Mouse (Mus musculus): ENCODE data around the gene Far2. TPM values are rescaled to one million over a fixed set of nuclear protein-coding genes. Genes with fewer than 3 reads are reported as not detected.

Far2 gene
- total and polyA plus RNA-seq, 3 experiments = not detected

DNA sequence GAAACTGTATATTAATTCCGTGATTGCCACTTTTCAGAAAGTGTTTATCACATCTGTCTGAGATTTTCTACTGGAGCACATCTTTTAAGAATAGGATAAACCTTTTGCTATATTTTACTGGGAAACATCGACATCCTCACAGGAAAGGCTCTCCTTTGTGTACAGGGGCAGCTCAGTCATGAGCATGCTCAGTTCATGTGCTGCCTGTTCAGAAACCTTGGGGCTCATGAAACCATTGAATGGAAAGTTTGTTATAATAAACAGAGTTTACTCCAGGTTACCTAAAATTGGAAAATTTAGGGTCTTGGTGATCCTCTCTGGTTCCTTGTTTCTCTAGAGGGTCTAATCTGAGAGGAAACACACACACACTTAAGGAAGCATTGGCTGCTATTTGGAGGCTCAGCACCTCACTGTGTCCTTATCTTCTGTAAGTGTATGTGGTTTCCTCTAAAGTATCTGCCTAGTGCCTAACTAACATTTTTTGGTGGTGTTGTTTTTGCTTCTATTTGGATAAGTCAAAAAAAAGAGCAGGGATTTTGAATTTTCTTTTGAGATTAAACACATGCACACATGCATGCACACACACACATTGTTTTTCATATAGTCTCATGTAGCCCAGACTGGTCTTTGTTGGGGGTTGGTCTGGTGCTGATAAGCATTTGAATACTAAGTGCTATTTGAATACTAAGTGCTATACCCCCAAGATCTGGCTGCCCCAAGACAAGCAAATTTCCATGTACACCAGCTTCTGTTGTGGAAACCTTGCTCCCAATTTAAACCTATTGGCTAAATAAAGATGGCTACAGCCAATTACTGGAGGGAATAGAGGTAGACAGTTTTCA lies 171.4 kb downstream of the Far2 start:
- DNase-seq = no peak
- TF ChIP-seq CTCF (IDR thresholded peaks at IDR 0.05) = no peak
- Histone ChIP-seq H3K4me3 (no peak overlapping the region), H3K27ac (no peak overlapping the region), H3K4me1 (ENCODE audit: control insufficient read depth, insufficient read depth, low read length) (peaks cover 1% of the 10 kb centered on the region; the same call in 1 of the 2 replicates), H3K36me3 (ENCODE audit: control insufficient read depth, insufficient read depth, low read length) (no peaks in the 10 kb centered on the region), H3K27me3 (ENCODE audit: control insufficient read depth, insufficient read depth, low read length) (no peaks in the 10 kb centered on the region), H3K9ac (ENCODE audit: low read depth, low read length) (no peak overlapping the region), H3K79me2 (replicated peaks; ENCODE audit: control insufficient read depth, insufficient read depth, low read length) (no peaks in the 10 kb centered on the region)
- intact Hi-C loops (cut with DNase I) = loop anchor here (5.0 kb wide), 1 partner anchor 699 kb away; no protein-coding TSS in a partner anchor
- 69% methylated on average over 2 of the region's 2 CpGs for WGBS

DNA sequence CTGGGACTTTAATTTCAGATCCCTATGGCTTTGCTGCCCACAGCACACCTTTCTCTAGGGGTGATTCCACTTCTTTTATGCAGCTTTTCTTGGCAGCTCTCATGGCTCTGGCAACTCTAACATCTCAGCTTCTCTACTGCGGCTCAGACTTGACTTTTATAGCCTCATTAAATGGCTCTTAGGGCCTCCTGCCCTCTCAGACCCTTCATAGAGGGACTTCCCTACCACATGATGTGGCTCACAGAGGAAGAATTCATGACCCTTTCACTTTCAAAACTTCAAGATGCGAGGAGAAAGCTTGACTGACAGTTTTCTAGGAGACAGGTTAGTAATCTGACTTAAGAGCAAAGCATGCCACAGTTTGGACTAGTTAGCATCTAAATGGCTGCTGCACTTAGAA lies 175.6 kb downstream of the Far2 start:
- Histone ChIP-seq H3K79me2 (replicated peaks; ENCODE audit: control insufficient read depth, insufficient read depth, low read length) (no peaks in the 10 kb centered on the region), H3K4me3 (no peak overlapping the region), H3K36me3 (ENCODE audit: control insufficient read depth, insufficient read depth, low read length) (no peaks in the 10 kb centered on the region), H3K27ac (no peak overlapping the region), H3K4me1 (ENCODE audit: control insufficient read depth, insufficient read depth, low read length) (no peaks in the 10 kb centered on the region), H3K9ac (ENCODE audit: low read depth, low read length) (no peak overlapping the region), H3K27me3 (ENCODE audit: control insufficient read depth, insufficient read depth, low read length) (no peaks in the 10 kb centered on the region)
- no peak for DNase-seq
- TF ChIP-seq POLR2A (IDR thresholded peaks at IDR 0.05; ENCODE audit: insufficient read depth, low read depth, low read length) (no peak), EP300 (IDR thresholded peaks at IDR 0.05; ENCODE audit: insufficient read depth, low read depth, low read length) (no peak), CTCF (IDR thresholded peaks at IDR 0.05) (no peak)
- WGBS = 80% methylated on average over 2 of the region's 2 CpGs
- intact Hi-C loops (cut with DNase I) = no loop called here

DNA sequence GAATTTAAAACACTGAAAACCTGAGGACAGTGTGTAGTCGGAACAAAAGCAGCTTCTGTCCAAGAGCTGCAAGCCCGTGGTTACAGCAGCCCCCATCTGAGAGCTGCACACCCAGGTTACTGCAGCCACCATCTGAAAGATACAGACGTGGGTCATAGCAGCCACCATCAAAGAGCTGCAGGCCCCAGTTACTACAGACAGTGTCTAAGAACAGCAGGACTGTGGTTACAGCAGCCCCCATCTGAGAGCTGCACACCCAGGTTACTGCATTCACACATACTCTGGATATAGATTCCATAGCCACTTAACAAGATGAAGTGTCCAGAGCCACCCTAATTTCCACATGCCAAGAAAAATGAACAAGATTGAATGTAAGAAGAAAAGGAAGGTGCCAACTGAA lies 180.5 kb downstream of the Far2 start:
- Histone ChIP-seq H3K36me3 (ENCODE audit: control insufficient read depth, insufficient read depth, low read length) (no peaks in the 10 kb centered on the region), H3K9ac (ENCODE audit: low read depth, low read length) (no peak overlapping the region), H3K4me3 (no peak overlapping the region), H3K79me2 (replicated peaks; ENCODE audit: control insufficient read depth, insufficient read depth, low read length) (no peaks in the 10 kb centered on the region), H3K27me3 (ENCODE audit: control insufficient read depth, insufficient read depth, low read length) (no peaks in the 10 kb centered on the region), H3K4me1 (ENCODE audit: control insufficient read depth, insufficient read depth, low read length) (no peaks in the 10 kb centered on the region), H3K27ac (no peak overlapping the region)
- DNase-seq = no peak
- WGBS = 67% methylated on average over 3 of the region's 3 CpGs
- intact Hi-C loops (cut with DNase I) = no loop called here
- TF ChIP-seq EP300 (IDR thresholded peaks at IDR 0.05; ENCODE audit: insufficient read depth, low read depth, low read length) (no peak), POLR2A (IDR thresholded peaks at IDR 0.05; ENCODE audit: insufficient read depth, low read depth, low read length) (no peak), CTCF (IDR thresholded peaks at IDR 0.05) (no peak)

Other genes starting within 250 kb of the Far2 start
- gene Ergic2, start 165.1 kb downstream of the Far2 start, total RNA-seq (2021) = 10 to 100 TPM; 60.0 to 61.0 TPM
- 31.4 and 63.3 TPM in 2 replicates for gene Ergic2, start 165.1 kb downstream of the Far2 start, polyA plus RNA-seq (2012; rRNA removed)